Mouse (Mus musculus) embryonic facial prominence, embryonic 10.5 days (tissue): Measurements from ENCODE around the gene Tmem191c. TPM values are rescaled to one million over a fixed set of nuclear protein-coding genes. Genes with fewer than 3 reads are reported as not detected.

Experiments
- DNase-seq: peaks from one replicate; pipeline ENCODE4 v3.0.0-alpha.2; 2017; ENCODE audit warnings: low spot score
- H3K27ac ChIP-seq: fragments of 300-500 bp; sonication (generic); replicated peaks from 2 replicates; pipeline ENCODE4 v1.5.1; 2016; ENCODE audit warnings: mild to moderate bottlenecking
- H3K27me3 ChIP-seq: fragments of 300-500 bp; sonication (generic); replicated peaks from 2 replicates; pipeline ENCODE4 v1.6.1; 2016; ENCODE audit warnings: low read depth, mild to moderate bottlenecking; ENCODE audit not compliant: poor library complexity, severe bottlenecking
- H3K36me3 ChIP-seq: fragments of 300-500 bp; sonication (generic); replicated peaks from 2 replicates; pipeline ENCODE4 v1.6.1; 2016; ENCODE audit warnings: mild to moderate bottlenecking, moderate library complexity
- H3K4me1 ChIP-seq: fragments of 300-500 bp; sonication (generic); 2 replicates; pipeline ENCODE4 v1.6.1; 2016
- H3K4me3 ChIP-seq: fragments of 300-500 bp; sonication (generic); 2 replicates; pipeline ENCODE4 v1.5.1; 2016; ENCODE audit warnings: mild to moderate bottlenecking, moderate library complexity
- H3K9me3 ChIP-seq: fragments of 300-500 bp; sonication (generic); 2 replicates; pipeline ENCODE4 v1.6.1; 2016; ENCODE audit warnings: mild to moderate bottlenecking
- WGBS: fragments of 180-500 bp; shearing (Covaris S2); methylation state at CpG from one replicate; pipeline ENCODE4 v1.1.7; 2016; 5-methylcytosine and 5-hydroxymethylcytosine counted together
- polyA plus RNA-seq: library from polyadenylated mRNA; unstranded; fragments of >200 nt; fragmentation: Nextera tagmentation; extraction: Ambion mirVana; gene quantifications from 2 replicates; pipeline ENCODE4 v1.2.1, GENCODE M21; 2016

Gene Tmem191c
- polyA plus RNA-seq, 1 experiment from 2014 or later = 7.1 TPM

GRCm38 (mm10) chr16:17247727-17248126, 28.1 kb upstream of the Tmem191c start:
- peaks cover 36% of the 10 kb centered on the region for H3K4me1 ChIP-seq
- DNase-seq = no peak
- WGBS = 86% methylated on average over 4 of the region's 4 CpGs
- no peaks in the 10 kb centered on the region for H3K27me3 ChIP-seq
- H3K4me3 ChIP-seq = no peak overlapping the region
- H3K27ac ChIP-seq = no peak overlapping the region
- H3K36me3 ChIP-seq = no peaks in the 10 kb centered on the region; the same call in 1 of the 2 replicates
- no peaks in the 10 kb centered on the region for H3K9me3 ChIP-seq

- no peak for DNase-seq
- 62% methylated on average over 6 of the region's 6 CpGs for WGBS
- Histone ChIP-seq H3K27me3 (no peaks in the 10 kb centered on the region), H3K27ac (no peak overlapping the region), H3K36me3 (no peaks in the 10 kb centered on the region; the same call in 1 of the 2 replicates), H3K9me3 (no peaks in the 10 kb centered on the region), H3K4me1 (peaks cover 41% of the 10 kb centered on the region), H3K4me3 (no peak overlapping the region)
Observed at GRCm38 (mm10) chr16:17249135-17249534, 26.7 kb upstream of the Tmem191c start.

GRCm38 (mm10) chr16:17251539-17251938, 24.3 kb upstream of the Tmem191c start:
- no peaks in the 10 kb centered on the region for H3K27me3 ChIP-seq
- peaks cover 48% of the 10 kb centered on the region for H3K4me1 ChIP-seq
- DNase-seq = no peak
- no peak overlapping the region for H3K27ac ChIP-seq
- no peak overlapping the region for H3K4me3 ChIP-seq
- WGBS = 80% methylated on average over 3 of the region's 3 CpGs
- peaks cover 15% of the 10 kb centered on the region for H3K36me3 ChIP-seq
- no peaks in the 10 kb centered on the region for H3K9me3 ChIP-seq

- no peak for DNase-seq
- Histone ChIP-seq H3K27me3 (no peaks in the 10 kb centered on the region), H3K4me1 (peaks cover 48% of the 10 kb centered on the region), H3K36me3 (peaks cover 22% of the 10 kb centered on the region), H3K9me3 (no peaks in the 10 kb centered on the region), H3K4me3 (no peak overlapping the region), H3K27ac (no peak overlapping the region)
- 79% methylated on average over 3 of the region's 3 CpGs for WGBS
Observed at GRCm38 (mm10) chr16:17252086-17252726, 23.7 kb upstream of the Tmem191c start.

GRCm38 (mm10) chr16:17252841-17253240, 23.0 kb upstream of the Tmem191c start:
- Histone ChIP-seq H3K27ac (peak overlapping the region; percentile 57; the same call in 1 of the 2 replicates), H3K36me3 (peaks cover 28% of the 10 kb centered on the region), H3K27me3 (no peaks in the 10 kb centered on the region), H3K4me3 (no peak overlapping the region), H3K9me3 (no peaks in the 10 kb centered on the region), H3K4me1 (peaks cover 48% of the 10 kb centered on the region)
- 66% methylated on average over 7 of the region's 7 CpGs for WGBS
- no peak for DNase-seq

- WGBS = 25% methylated on average over 4 of the region's 4 CpGs
- DNase-seq = peak; percentile 28
- H3K27ac ChIP-seq = peak overlapping the region; percentile 70
Observed at GRCm38 (mm10) chr16:17254005-17254597, 21.8 kb upstream of the Tmem191c start.

GRCm38 (mm10) chr16:17255270-17255669, 20.6 kb upstream of the Tmem191c start:
- Histone ChIP-seq H3K4me3 (no peak overlapping the region), H3K4me1 (peaks cover 38% of the 10 kb centered on the region), H3K9me3 (no peaks in the 10 kb centered on the region), H3K27ac (no peak overlapping the region), H3K36me3 (peaks cover 52% of the 10 kb centered on the region), H3K27me3 (no peaks in the 10 kb centered on the region)
- DNase-seq = no peak
- 76% methylated on average over 2 of the region's 2 CpGs for WGBS

More at GRCm38 (mm10) chr16:17254005-17254597, 21.8 kb upstream of the Tmem191c start:
- Histone ChIP-seq H3K36me3 (peaks cover 41% of the 10 kb centered on the region), H3K9me3 (no peaks in the 10 kb centered on the region), H3K4me1 (peaks cover 44% of the 10 kb centered on the region), H3K27me3 (no peaks in the 10 kb centered on the region), H3K4me3 (no peak overlapping the region)

GRCm38 (mm10) chr16:17257359-17257821, 18.5 kb upstream of the Tmem191c start:
- Histone ChIP-seq H3K4me1 (peaks cover 25% of the 10 kb centered on the region), H3K27ac (no peak overlapping the region), H3K36me3 (peaks cover 71% of the 10 kb centered on the region), H3K27me3 (no peaks in the 10 kb centered on the region), H3K9me3 (no peaks in the 10 kb centered on the region), H3K4me3 (no peak overlapping the region)
- WGBS = 93% methylated on average over 9 of the region's 9 CpGs
- no peak for DNase-seq

GRCm38 (mm10) chr16:17258917-17259316, 17.0 kb upstream of the Tmem191c start:
- Histone ChIP-seq H3K4me3 (no peak overlapping the region), H3K27me3 (no peaks in the 10 kb centered on the region), H3K27ac (no peak overlapping the region), H3K4me1 (peaks cover 9% of the 10 kb centered on the region), H3K9me3 (no peaks in the 10 kb centered on the region), H3K36me3 (peaks cover 78% of the 10 kb centered on the region)
- WGBS = 96% methylated on average over 12 of the region's 12 CpGs
- no peak for DNase-seq

GRCm38 (mm10) chr16:17261341-17261740, 14.5 kb upstream of the Tmem191c start:
- H3K4me1 ChIP-seq = no peaks in the 10 kb centered on the region
- H3K27me3 ChIP-seq = no peaks in the 10 kb centered on the region
- 87% methylated on average over 1 of the region's 1 CpGs for WGBS
- H3K27ac ChIP-seq = no peak overlapping the region
- H3K36me3 ChIP-seq = peaks cover 62% of the 10 kb centered on the region
- no peak for DNase-seq
- H3K9me3 ChIP-seq = no peaks in the 10 kb centered on the region
- H3K4me3 ChIP-seq = no peak overlapping the region

- DNase-seq = no peak
- 87% methylated on average over 3 of the region's 3 CpGs for WGBS
- Histone ChIP-seq H3K9me3 (peaks cover 10% of the 10 kb centered on the region; the same call in 1 of the 2 replicates), H3K36me3 (peaks cover 17% of the 10 kb centered on the region), H3K4me3 (no peak overlapping the region), H3K27me3 (no peaks in the 10 kb centered on the region), H3K4me1 (no peaks in the 10 kb centered on the region), H3K27ac (no peak overlapping the region)
Observed at GRCm38 (mm10) chr16:17266113-17266512, 9.8 kb upstream of the Tmem191c start.

- no peak for DNase-seq
Observed at GRCm38 (mm10) chr16:17267937-17268336, 7.9 kb upstream of the Tmem191c start.

GRCm38 (mm10) chr16:17269872-17270271, 6.0 kb upstream of the Tmem191c start:
- H3K27ac ChIP-seq = no peak overlapping the region
- H3K27me3 ChIP-seq = no peaks in the 10 kb centered on the region
- no peaks in the 10 kb centered on the region for H3K4me1 ChIP-seq
- H3K9me3 ChIP-seq = peaks cover 11% of the 10 kb centered on the region; the same call in 1 of the 2 replicates
- 89% methylated on average over 5 of the region's 5 CpGs for WGBS
- H3K36me3 ChIP-seq = no peaks in the 10 kb centered on the region
- H3K4me3 ChIP-seq = no peak overlapping the region
- no peak for DNase-seq

More at GRCm38 (mm10) chr16:17267937-17268336, 7.9 kb upstream of the Tmem191c start:
- Histone ChIP-seq H3K27ac (no peak overlapping the region), H3K4me1 (no peaks in the 10 kb centered on the region), H3K27me3 (no peaks in the 10 kb centered on the region), H3K36me3 (peaks cover 1% of the 10 kb centered on the region), H3K4me3 (no peak overlapping the region), H3K9me3 (peaks cover 11% of the 10 kb centered on the region; the same call in 1 of the 2 replicates)
- 78% methylated on average over 5 of the region's 5 CpGs for WGBS
